Mouse (Mus musculus) lung, adult 2 months (tissue): Measurements from ENCODE around the gene Shank2.

Experiments used
- CTCF ChIP-seq: fragments of 200-500 bp; IDR thresholded peaks from 2 replicates; pipeline ENCODE4 v1.5.1; 2011; ENCODE audit warnings: mild to moderate bottlenecking, low read length, control low read depth; ENCODE audit not compliant: insufficient read depth
- POLR2A ChIP-seq: fragments of 200-500 bp; IDR thresholded peaks from 2 replicates; pipeline ENCODE4 v1.6.1; 2011; ENCODE audit warnings: low read depth, mild to moderate bottlenecking, control low read depth, low read length, borderline replicate concordance; ENCODE audit errors: extremely low read depth

DNA sequence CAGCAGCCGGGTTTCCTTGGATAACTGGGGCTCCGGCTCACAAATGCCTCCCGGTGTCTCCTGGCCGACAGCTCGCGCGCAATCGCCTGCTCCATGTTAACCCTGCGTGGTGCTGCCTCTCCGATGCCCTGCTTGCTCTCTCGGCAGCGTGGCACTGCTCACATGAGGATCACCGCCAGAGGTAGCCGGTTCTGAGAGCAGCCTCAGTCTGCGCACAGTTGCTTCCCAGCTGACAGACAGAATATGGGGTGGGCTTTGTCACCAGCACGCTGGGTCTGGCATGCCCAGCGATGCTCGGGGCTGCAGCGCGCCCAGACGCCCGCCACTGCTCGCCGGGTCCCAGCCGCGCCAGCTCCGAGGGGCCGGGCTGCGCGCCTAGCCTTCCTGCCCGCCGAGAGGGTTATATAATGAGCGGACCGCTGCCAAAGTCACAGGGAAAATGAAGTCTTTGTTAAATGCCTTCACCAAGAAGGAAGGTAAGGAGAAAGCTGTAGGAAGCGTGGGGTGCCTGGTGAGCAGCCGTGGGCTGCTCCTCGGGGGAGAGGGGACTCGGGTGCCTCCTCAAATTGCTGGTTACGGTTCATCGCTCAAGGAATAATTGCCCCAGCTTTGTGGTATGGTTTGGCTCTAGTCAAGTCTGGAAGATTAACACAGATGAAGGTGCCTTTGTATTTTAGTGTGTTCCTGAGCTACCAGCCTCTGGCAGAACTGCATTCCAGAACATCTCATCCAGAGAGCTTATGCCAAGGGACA lies 173.9 kb downstream of the Shank2 start:
- TF ChIP-seq POLR2A (no peak), CTCF (no peak)
